Mouse (Mus musculus) intestine, embryonic 16.5 days (tissue): Measurements from ENCODE around the gene Asb3. TPM values are rescaled to one million over a fixed set of nuclear protein-coding genes. Genes with fewer than 3 reads are reported as not detected.
"Not testable (repeated sequence)": the region's sequence is repeated elsewhere in the genome, so short reads cannot be mapped to it uniquely, and the experiment has no call there.

Experiments
- ATAC-seq: fragments of 200-750 bp; cut with Nextera tagmentation; 2 replicates; pipeline ENCODE4 v1.8.0; 2017; ENCODE audit warnings: moderate TSS enrichment, moderate library complexity
- H3K27ac ChIP-seq: fragments of 300-500 bp; sonication (generic); 2 replicates; pipeline ENCODE4 v1.5.1; 2014; ENCODE audit warnings: mild to moderate bottlenecking, low read length
- H3K27me3 ChIP-seq: fragments of 300-500 bp; sonication (generic); replicated peaks from 2 replicates; pipeline ENCODE4 v1.6.1; 2014; ENCODE audit warnings: low read length, control low read depth, mixed read lengths; ENCODE audit not compliant: control insufficient read depth, insufficient read depth
- H3K36me3 ChIP-seq: fragments of 300-500 bp; sonication (generic); 2 replicates; pipeline ENCODE4 v1.6.1; 2014; ENCODE audit warnings: low read length, control low read depth; ENCODE audit not compliant: control insufficient read depth, insufficient read depth
- H3K4me1 ChIP-seq: fragments of 300-500 bp; sonication (generic); 2 replicates; pipeline ENCODE4 v1.6.1; 2014; ENCODE audit warnings: low read length, control low read depth, mixed read lengths; ENCODE audit not compliant: control insufficient read depth, insufficient read depth
- H3K4me2 ChIP-seq: fragments of 300-500 bp; sonication (generic); 2 replicates; pipeline ENCODE4 v1.6.1; 2014; ENCODE audit warnings: low read depth, low read length, control low read depth
- H3K4me3 ChIP-seq: fragments of 300-500 bp; sonication (generic); 2 replicates; pipeline ENCODE4 v1.5.1; 2014; ENCODE audit warnings: mild to moderate bottlenecking, low read length
- H3K9ac ChIP-seq: fragments of 300-500 bp; sonication (generic); 2 replicates; pipeline ENCODE4 v1.6.1; 2014; ENCODE audit warnings: low read depth, low read length
- H3K9me3 ChIP-seq: fragments of 300-500 bp; sonication (generic); 2 replicates; pipeline ENCODE4 v1.6.1; 2016; ENCODE audit warnings: low read length, control low read depth; ENCODE audit not compliant: control insufficient read depth
- WGBS: fragments of 180-500 bp; shearing (Covaris S2); extraction: QIAGEN DNeasy Blood & Tissue Kit; methylation state at CpG from one replicate; pipeline ENCODE4 v1.1.7; 2014; 5-methylcytosine and 5-hydroxymethylcytosine counted together
- polyA plus RNA-seq: library from polyadenylated mRNA; unstranded; fragments of >200 nt; fragmentation: Nextera tagmentation; extraction: Ambion mirVana; gene quantifications from 2 replicates; pipeline ENCODE4 v1.2.1, GENCODE M21; 2015

The Asb3 gene
- polyA plus RNA-seq, 1 experiment from 2014 or later: 19.7 TPM

- Histone ChIP-seq H3K9me3 (no peaks in the 10 kb centered on the region), H3K4me2 (no peak overlapping the region), H3K9ac (no peak overlapping the region), H3K4me1 (no peaks in the 10 kb centered on the region), H3K27ac (no peak overlapping the region), H3K36me3 (no peaks in the 10 kb centered on the region), H3K27me3 (no peaks in the 10 kb centered on the region), H3K4me3 (no peak overlapping the region)
- 85% methylated on average over 3 of the region's 3 CpGs for WGBS
- no peak for ATAC-seq
These were observed 111.5 kb downstream of the Asb3 start for GRCm38 (mm10) chr11:30996670-30997069.

- no peaks in the 10 kb centered on the region for H3K36me3 ChIP-seq
- no peak overlapping the region for H3K27ac ChIP-seq
- no peak overlapping the region for H3K4me2 ChIP-seq
- H3K27me3 ChIP-seq: no peaks in the 10 kb centered on the region
- no peak overlapping the region for H3K9ac ChIP-seq
- WGBS: 89% methylated on average over 5 of the region's 5 CpGs
- no peak for ATAC-seq
- no peaks in the 10 kb centered on the region for H3K9me3 ChIP-seq
- no peak overlapping the region for H3K4me3 ChIP-seq
- no peaks in the 10 kb centered on the region for H3K4me1 ChIP-seq
These were observed 113.0 kb downstream of the Asb3 start for GRCm38 (mm10) chr11:30998199-30998598.

GRCm38 (mm10) chr11:30998704-30999103 is 113.5 kb downstream of the Asb3 start:
- Histone ChIP-seq H3K4me2 (no peak overlapping the region), H3K9me3 (no peaks in the 10 kb centered on the region), H3K4me3 (no peak overlapping the region), H3K27me3 (no peaks in the 10 kb centered on the region), H3K9ac (no peak overlapping the region), H3K27ac (no peak overlapping the region), H3K4me1 (no peaks in the 10 kb centered on the region), H3K36me3 (no peaks in the 10 kb centered on the region)
- 77% methylated on average over 2 of the region's 2 CpGs for WGBS
- ATAC-seq: no peak

GRCm38 (mm10) chr11:31000028-31000427 is 114.8 kb downstream of the Asb3 start:
- Histone ChIP-seq H3K27ac (no peak overlapping the region), H3K36me3 (no peaks in the 10 kb centered on the region), H3K4me1 (no peaks in the 10 kb centered on the region), H3K27me3 (no peaks in the 10 kb centered on the region), H3K9me3 (no peaks in the 10 kb centered on the region), H3K9ac (no peak overlapping the region), H3K4me3 (no peak overlapping the region), H3K4me2 (no peak overlapping the region)
- ATAC-seq: no peak
- WGBS: 84% methylated on average over 2 of the region's 2 CpGs

GRCm38 (mm10) chr11:31001169-31001908 is 116.1 kb downstream of the Asb3 start:
- Histone ChIP-seq H3K27me3 (no peaks in the 10 kb centered on the region), H3K27ac (no peak overlapping the region), H3K9me3 (no peaks in the 10 kb centered on the region), H3K9ac (no peak overlapping the region), H3K4me2 (no peak overlapping the region), H3K4me1 (no peaks in the 10 kb centered on the region), H3K4me3 (no peak overlapping the region), H3K36me3 (no peaks in the 10 kb centered on the region)
- ATAC-seq: peak; percentile 93
- 79% methylated on average over 4 of the region's 4 CpGs for WGBS

- H3K36me3 ChIP-seq, H3K27me3 ChIP-seq, H3K4me2 ChIP-seq, H3K4me1 ChIP-seq, H3K9ac ChIP-seq, H3K4me3 ChIP-seq, H3K9me3 ChIP-seq, H3K27ac ChIP-seq, ATAC-seq: not testable (repeated sequence)
- 88% methylated on average over 1 of the region's 1 CpGs for WGBS
These were observed 124.5 kb downstream of the Asb3 start for GRCm38 (mm10) chr11:31009668-31010067.

- not testable (repeated sequence) for H3K4me3 ChIP-seq, H3K36me3 ChIP-seq, H3K9me3 ChIP-seq, H3K27me3 ChIP-seq, H3K9ac ChIP-seq, ATAC-seq, H3K4me1 ChIP-seq, H3K4me2 ChIP-seq, H3K27ac ChIP-seq
- 69% methylated on average over 15 of the region's 15 CpGs for WGBS
These were observed 132.2 kb downstream of the Asb3 start for GRCm38 (mm10) chr11:31017466-31017865.

- WGBS: 97% methylated on average over 4 of the region's 4 CpGs
- Histone ChIP-seq H3K9me3 (no peaks in the 10 kb centered on the region), H3K27ac (no peak overlapping the region), H3K27me3 (no peaks in the 10 kb centered on the region), H3K4me3 (no peak overlapping the region), H3K4me2 (no peak overlapping the region), H3K4me1 (no peaks in the 10 kb centered on the region), H3K36me3 (no peaks in the 10 kb centered on the region), H3K9ac (no peak overlapping the region)
- no peak for ATAC-seq
These were observed 149.7 kb downstream of the Asb3 start for GRCm38 (mm10) chr11:31034958-31035357.

GRCm38 (mm10) chr11:31089973-31090372 is 204.8 kb downstream of the Asb3 start:
- H3K9me3 ChIP-seq: no peaks in the 10 kb centered on the region
- H3K36me3 ChIP-seq: no peaks in the 10 kb centered on the region
- H3K9ac ChIP-seq: no peak overlapping the region
- H3K4me2 ChIP-seq: no peak overlapping the region
- no peak overlapping the region for H3K27ac ChIP-seq
- H3K27me3 ChIP-seq: no peaks in the 10 kb centered on the region
- no peaks in the 10 kb centered on the region for H3K4me1 ChIP-seq
- no peak for ATAC-seq
- H3K4me3 ChIP-seq: no peak overlapping the region
- 94% methylated on average over 10 of the region's 10 CpGs for WGBS

- 81% methylated on average over 3 of the region's 3 CpGs for WGBS
- Histone ChIP-seq H3K9me3 (no peaks in the 10 kb centered on the region), H3K4me3 (no peak overlapping the region), H3K4me2 (no peak overlapping the region), H3K4me1 (no peaks in the 10 kb centered on the region), H3K36me3 (no peaks in the 10 kb centered on the region), H3K27ac (no peak overlapping the region), H3K9ac (no peak overlapping the region), H3K27me3 (no peaks in the 10 kb centered on the region)
- ATAC-seq: no peak
These were observed 205.3 kb downstream of the Asb3 start for GRCm38 (mm10) chr11:31090478-31090978.
